Mouse (Mus musculus) bone marrow, adult 2 months (tissue): ENCODE results near the gene Capn11.

Experiments used
- CTCF ChIP-seq: fragments of 200-500 bp; IDR thresholded peaks from 2 replicates; pipeline ENCODE4 v1.5.1; 2011; ENCODE audit warnings: low read length, control low read depth; ENCODE audit not compliant: control insufficient read depth, insufficient read depth
- POLR2A ChIP-seq: fragments of 200-500 bp; IDR thresholded peaks from 2 replicates; pipeline ENCODE4 v1.6.1; 2011; ENCODE audit warnings: low read depth, mild to moderate bottlenecking, control low read depth, low read length, borderline replicate concordance; ENCODE audit not compliant: control insufficient read depth

GRCm38 (mm10) chr17:45701236-45701591 is 42.1 kb upstream of the Capn11 start:
- TF ChIP-seq POLR2A, result no peak
- no peak for TF ChIP-seq CTCF
